Mouse (Mus musculus): ENCODE measurements around the gene Trnt1. TPM values are rescaled to one million over a fixed set of nuclear protein-coding genes. Genes with fewer than 3 reads are reported as not detected.

The Trnt1 gene
- polyA plus RNA-seq, 1 experiment from 2014 or later, result 69.3 TPM

DNA sequence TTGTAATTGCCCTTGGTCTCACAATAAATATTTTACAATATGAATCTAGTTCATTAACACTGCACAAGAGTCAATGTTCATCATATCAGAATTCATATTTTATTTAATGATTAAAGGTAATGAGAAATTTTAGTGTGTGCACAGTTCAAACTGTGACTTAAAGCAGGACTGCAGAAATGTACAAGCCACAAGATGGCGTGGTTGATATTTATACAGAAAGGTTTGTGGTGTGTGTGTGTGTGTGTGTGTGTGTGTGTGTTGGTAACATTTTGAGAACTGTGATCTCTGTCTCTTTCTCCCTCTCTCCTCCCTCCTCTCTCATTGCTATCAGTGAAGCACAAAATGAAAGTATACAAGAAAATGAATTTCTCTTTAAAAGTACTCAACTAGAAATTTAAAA, 53.4 kb downstream of the Trnt1 start:
- 54% methylated on average over 1 of the region's 1 CpGs for WGBS
- no peak overlapping the region for H3K4me2 ChIP-seq (replicated peaks)
- H3K27me3 ChIP-seq, result no peaks in the 10 kb centered on the region
- no peaks in the 10 kb centered on the region for H3K36me3 ChIP-seq
- H3K27ac ChIP-seq, result no peak overlapping the region
- no peak for ATAC-seq (ENCODE audit: insufficient number of reproducible peaks, insufficient read depth, low FRiP score, low TSS enrichment)
- H3K4me1 ChIP-seq, result no peaks in the 10 kb centered on the region
- H3K4me3 ChIP-seq, result no peak overlapping the region
- no peak overlapping the region for H3K9ac ChIP-seq
- H3K9me3 ChIP-seq, result no peaks in the 10 kb centered on the region

Other genes starting within 250 kb of the Trnt1 start
- 0.08 TPM in 1 of 2 replicates, not detected in the other for gene Il5ra, start 20.1 kb upstream of the Trnt1 start, polyA plus RNA-seq (2016; fragmentation: Nextera tagmentation; extraction: Ambion mirVana)
- gene Crbn, start 31.0 kb downstream of the Trnt1 start, polyA plus RNA-seq (2016; fragmentation: Nextera tagmentation; extraction: Ambion mirVana), result 47.7 and 47.9 TPM in 2 replicates